Mouse (Mus musculus) layer of hippocampus, adult 9-11 months (tissue): ENCODE measurements at regions not wholly inside any gene's neighbourhood (a gene's known extent, or its start where the extent isn't known, plus 50 kb on each side); places are given as distances from the start of the nearest gene placed in this dataset.

Experiments
- DNase-seq: peaks from one replicate; pipeline ENCODE4 v3.0.0; 2022

DNA sequence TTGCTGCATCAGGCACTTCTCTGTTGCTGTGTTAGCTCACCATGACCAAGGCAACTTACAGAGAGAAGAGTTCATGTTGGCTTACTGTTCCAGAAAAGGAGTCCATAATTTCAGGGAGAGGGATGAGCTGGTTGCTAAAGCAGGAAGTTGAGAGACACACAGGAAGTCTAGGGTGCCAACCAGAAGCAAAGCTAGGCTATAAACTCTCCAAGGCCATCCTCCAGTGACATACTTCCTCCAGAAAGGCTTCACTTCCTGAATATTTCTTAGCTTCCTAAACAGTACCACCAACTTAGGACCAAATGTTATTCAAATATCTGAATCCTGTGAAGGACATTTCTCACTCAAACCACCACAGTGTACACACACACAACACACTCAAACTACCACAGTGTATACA is 2010.6 kb downstream of the A830018L16Rik start:
- DNase-seq = no peak

DNA sequence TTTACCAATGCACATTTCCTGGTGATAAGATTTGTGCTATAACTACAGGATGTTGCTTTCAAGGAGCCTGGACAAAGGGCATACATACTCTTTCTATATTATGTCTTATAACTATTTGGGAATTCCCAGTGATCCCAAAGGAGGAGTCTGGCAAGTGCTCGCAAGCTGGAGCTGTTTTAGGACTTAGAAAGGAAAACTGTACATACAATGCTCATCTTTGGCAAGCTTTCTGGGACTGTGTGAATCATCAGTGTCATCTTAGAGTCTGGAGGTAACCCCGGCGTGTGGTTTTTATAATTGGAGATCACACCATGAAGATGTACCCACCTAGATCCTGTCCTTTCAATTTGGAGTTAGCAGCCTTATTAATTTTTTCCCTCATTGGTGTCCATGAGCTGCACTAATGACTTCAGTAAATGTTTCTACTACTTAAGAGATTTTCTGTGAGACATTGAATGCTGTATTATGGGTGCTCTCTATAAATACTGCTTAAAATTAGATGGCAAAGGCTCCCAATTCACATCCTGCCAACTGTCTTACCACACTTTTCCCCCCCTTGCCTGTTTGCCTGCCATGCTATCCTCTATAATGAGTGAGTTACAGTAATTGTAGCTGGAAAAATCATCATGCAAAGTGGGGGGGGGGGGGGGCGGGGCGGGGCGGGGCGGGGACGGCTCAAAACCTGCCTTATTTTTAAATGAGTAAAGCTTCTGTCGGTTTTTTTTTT is 2011.9 kb downstream of the A830018L16Rik start:
- no peak for DNase-seq

DNA sequence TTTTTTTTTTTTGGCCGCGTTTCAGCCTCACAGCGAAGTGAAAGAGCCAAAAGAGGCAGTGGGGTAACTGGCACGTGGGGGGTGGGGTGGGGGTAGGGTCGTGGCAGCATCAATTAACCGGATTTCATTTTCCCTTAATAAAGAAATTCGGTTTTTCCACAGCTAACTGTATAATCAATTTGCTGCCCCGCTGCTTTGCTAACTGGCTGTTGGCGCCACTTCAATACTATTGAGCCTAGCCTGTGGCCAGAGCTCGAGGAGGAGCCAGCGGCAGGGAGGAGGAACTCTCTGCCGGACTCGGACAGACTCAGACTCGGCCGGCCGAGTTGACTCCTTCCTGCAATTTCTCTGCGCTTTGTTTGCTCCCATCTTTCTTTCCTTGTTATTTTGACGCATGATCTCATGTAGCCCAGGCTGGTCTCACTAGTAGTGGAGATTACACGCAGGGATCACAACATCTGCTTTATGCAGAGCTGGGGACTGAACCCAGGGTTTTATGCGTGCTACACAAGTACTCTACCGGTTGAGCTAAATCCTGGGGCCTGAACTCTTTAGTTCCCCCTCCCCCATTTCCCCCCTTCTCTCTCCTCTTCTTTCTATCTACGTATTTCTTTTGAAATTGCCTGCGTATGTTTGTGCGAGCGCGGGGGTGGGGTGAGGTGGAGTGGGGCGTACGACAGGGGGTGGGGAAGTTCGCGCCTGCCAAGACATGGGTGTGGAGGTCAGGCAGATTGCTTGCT is 2012.6 kb downstream of the A830018L16Rik start:
- DNase-seq = peak; percentile 31

DNA sequence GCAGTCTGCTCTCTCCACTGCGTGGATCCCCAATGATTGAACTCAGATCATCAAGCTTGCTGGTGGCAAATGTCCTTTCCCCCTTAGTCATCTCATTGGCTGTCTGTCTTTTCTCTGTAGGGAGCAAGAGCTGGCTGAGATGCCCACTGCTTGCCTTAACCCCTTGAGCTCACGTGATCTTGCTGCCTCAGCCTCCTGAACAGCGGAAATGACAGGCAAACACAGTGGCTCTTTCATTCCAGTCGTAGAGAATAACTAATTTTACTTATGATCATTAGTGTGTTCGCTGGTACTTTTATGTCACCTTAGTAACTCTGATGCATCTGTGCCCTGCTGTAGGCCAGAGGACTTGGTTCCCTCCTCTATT is 2013.1 kb downstream of the A830018L16Rik start:
- DNase-seq = no peak

DNA sequence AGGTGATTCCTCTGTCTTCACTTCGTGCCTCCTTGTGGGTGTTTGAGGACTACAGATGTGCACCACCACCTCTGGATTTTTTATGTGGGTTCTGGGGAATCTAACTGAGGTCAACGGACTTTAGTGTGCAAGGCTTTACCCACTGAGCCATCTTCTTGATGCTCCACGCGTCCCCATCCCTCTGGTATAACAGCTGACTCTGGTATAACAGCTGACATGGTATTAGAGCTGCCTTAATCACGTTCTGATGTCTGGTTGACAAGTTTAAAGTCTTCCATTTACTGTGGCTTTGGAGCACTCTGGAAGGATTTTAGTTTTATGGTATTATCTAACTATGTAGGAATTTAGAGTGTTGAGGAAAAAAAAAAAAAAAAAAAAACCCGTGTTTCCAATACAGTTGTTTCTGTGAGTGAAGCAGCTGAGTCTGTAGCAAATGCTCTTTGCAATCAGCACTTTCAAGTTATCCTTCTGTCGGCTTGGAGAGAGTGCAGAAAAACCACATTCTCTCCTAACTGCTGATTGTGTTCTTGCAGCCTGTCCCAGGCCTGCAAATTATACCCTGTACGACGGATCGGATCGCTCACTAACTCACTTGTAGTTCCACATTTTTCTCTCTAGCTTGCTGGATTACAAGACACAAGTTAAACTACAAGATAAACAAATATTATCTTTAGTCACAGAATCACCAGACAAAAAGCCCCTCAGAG is 2013.7 kb downstream of the A830018L16Rik start:
- DNase-seq = peak; percentile 15

DNA sequence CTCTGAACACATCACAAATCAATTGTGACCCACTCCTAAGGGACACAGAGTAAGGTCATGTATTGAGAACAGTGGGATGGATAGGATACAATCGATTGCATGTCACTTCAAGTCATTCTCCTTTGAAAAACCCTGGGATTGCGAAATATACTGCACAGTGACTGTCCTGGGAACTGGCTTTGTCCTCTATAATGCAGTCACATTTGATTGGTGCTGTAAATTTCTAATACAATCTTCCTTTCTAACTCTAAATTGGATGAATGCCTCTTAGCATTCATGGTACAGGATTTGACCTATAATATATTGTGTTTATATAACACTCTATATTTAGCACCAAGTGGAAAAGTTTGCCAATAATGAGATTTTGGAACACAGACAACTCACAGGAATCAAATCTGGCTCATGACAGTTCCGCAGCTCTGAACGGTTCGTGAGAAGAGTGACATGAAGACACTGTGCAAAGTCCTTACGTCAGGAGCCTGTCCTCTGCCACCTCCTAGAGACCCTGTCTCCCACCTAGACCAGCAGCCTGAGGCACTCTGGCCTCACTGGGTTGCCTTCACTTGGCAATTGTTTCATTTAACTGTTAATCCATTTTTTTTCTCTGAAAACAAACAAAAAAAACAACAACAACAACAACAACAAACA is 2024.0 kb downstream of the A830018L16Rik start:
- no peak for DNase-seq

DNA sequence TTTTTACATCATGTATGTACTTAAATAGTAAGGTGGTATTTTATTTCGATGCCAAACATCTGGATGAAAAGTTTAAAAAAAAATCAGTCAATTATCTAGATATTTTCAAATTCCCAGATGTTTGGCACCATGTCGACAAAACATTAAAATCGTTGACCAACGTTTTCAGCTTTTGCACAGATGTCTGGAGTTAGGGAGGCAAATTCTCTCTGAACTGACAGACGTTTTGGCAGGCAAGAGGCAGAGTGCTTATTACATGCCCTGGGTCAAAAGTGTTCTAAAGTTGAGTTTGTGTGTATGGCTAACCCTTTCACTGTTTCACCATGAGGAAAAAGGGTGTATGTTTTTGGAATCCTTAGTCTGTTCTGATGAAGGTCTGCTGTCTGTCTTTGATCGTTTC is 2028.5 kb downstream of the A830018L16Rik start:
- DNase-seq = no peak

DNA sequence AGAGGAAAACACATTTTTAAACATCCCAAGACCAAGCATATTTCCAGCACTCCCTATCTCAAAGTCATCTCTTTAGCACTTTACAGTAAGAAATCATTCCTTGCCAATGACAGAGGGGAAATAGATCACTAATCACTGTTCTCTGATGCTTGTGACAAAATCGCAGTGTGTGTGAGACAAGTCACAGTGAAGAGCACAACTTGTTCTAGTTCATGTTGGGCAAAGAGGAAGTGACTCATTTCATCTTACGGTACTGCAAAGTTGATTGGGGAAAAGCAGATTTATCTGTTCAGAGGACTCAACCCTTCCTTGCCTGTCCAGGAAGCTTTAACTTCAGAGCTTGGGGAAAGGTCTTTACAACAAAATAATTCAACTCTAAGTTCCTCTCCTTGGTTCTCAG is 2040.6 kb downstream of the A830018L16Rik start:
- DNase-seq = no peak

DNA sequence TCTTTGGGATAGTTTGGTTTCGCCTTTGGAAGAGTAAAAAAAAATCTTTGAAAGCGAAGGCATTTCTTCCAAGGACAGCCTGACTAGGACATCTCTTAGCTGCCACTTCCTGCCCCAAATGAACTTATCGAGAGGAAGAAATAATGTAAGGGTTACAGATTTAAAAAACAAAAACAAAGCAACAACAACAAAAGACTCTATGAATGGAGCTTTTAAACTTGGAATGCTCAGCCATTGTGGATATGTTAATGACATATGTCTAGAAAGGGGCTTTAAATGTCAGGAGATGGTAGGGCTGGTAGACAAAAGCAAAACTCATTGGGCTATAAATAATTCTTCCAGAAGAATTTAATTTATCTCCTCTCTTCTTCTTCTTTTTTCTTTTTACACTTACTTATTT is 2041.7 kb downstream of the A830018L16Rik start:
- DNase-seq = no peak

DNA sequence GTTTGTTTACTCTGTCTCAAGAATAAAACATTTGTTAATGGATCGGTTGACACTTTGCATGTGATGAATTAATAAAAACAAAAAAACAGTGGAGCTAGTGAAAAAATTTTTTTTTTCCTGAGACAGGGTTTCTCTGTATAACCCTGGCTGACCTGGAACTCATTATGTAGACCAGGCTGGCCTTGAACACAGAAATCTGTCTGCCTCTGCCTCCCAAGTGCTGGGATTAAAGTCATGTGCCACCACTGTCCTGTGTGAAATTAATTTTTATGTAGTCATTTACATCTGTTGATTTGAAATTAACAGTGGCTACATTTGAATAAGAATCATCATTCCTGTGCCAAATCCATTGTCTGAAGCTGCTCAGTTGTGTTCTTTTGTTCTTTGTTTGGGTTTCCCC is 2050.4 kb downstream of the A830018L16Rik start:
- DNase-seq = no peak

DNA sequence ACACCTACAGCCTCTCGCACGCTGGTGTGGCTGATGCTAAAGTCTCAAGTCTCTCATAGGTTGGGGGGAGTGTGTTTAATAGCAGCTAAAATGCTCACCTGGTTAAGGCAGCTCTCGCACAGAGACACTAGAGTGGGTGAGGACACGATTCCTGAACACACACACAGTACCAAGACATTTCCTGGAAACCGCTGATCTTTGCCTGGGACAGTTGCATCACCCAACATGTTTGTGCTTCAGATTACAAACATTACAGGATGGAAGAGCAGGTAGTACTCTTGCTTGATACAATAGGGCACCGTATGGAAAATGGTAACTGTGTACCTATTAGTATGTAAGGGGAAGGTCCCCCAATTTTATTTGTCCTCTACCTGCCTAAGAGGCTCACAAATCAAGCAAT is 2053.3 kb downstream of the A830018L16Rik start:
- DNase-seq = no peak

DNA sequence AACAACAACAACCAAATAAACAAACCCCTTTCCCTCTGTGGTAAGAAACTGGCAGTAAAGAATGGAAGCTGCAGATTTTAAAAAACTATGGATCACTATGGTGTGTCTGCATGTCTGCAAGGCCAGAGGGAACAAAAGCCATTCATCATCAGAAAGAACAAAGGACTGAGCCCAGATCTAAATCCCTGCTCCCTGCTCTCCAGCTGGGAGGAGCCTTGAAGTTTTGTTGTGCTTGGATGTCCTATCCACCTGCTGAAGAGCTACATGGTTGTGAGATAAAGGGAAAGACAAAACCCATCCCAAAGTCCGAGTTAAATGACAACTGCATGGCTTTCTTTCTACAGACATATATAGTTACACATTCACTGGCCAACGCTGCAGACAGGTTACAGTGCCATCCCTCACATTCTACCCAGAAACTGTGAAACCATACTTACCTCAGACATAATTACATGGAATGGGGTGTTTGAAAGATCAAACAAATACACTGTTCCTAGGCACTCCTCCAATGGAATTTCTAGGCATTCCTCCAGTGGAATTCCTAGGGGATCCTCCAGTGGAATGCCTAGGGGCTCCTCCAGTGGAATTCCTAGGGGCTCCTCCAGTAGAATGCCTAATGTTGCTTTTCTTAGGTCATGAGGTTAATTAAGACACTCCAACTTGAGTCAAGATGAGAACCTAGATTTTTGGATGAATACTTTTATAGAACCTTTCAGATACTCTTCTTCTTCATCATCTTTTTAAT is 2054.2 kb downstream of the A830018L16Rik start:
- no peak for DNase-seq

DNA sequence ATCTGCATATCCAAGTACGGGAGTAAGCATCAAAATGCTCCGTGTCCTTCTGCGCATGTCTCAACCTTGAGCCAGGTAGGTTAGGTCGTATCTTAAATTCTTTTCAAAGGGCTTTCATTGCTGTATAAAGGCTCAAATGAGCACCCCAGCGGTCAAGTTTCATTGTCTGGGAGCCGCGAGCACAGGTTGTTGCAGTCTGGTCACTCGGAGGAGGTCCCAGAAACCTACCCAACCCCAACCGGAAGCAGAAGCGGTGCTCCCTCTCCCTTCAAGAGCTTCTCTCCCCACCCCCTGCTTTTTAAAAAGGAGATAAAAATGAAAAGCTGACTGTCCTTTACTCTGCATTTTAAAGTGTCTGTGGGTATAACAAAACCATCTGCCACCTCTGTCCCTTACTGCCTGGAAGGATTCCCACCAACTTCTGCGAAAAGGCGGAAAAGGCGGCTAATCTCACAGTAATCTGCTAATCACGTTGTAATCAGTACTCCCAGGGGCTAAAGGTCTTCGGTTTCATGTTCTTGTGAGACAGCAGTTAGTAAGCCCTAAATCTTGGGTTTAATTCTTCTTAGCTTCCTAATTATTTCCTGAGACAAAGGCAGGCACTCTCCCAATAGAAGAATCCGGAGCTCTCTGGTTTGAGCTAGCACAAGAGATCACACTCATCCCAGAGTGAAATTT is 2081.0 kb downstream of the A830018L16Rik start:
- no peak for DNase-seq

DNA sequence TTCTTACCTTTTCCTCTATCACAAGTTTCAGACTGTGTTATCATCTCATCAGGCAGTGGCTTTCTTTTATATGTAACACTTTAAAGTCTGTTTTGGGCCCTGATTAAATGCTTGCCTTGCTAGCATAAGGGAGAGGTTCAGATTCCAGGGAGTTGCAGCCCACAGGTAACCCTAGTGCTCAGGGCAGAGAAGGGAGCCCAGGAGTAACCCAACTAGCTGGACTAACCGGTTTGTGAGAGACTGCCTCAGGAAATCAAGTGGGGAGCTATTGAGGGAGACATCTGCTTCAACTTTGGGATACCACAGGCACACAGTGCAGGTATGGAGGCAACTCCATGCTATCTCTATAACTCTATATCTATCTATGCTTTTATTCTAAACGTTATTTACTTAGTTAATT is 2082.5 kb downstream of the A830018L16Rik start:
- DNase-seq = no peak

DNA sequence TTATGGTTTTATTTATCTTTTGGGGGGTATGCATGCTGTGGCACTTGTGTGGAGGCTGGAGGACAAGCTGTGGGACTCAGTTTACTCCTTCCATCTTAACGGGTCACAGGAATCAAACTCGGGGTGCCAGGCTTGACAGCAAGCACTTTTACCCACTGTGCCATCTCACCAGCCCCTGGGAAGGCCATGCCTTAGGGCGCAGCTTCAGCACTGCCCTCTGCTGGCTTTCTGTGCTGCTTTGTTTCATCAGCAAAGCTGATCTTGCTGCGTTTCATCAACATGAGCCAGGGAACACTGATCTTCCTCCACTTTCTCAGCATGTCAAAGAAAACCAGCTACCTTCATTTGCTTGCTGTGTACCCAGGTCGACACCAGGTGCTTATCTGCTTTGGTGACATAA is 2086.6 kb downstream of the A830018L16Rik start:
- DNase-seq = peak; percentile 24

DNA sequence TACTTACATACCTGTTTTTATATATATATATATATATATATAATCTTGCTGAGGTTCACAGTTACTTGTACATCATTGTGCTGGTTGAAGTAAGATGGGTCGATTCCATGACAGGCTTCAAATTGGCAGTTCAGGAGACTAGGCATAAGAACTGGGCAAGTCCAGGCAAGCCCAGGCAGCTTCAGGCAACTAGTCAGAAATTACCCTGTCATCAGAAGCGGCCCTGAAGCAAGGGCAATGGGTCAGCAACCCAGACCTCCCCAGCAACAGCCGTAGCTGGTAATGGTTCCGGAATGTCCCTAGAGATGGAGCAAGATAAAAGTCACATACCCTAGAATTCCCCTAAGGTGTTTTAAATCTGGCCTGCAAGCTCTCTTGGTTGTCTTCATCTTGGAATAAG is 2088.0 kb downstream of the A830018L16Rik start:
- DNase-seq = no peak

DNA sequence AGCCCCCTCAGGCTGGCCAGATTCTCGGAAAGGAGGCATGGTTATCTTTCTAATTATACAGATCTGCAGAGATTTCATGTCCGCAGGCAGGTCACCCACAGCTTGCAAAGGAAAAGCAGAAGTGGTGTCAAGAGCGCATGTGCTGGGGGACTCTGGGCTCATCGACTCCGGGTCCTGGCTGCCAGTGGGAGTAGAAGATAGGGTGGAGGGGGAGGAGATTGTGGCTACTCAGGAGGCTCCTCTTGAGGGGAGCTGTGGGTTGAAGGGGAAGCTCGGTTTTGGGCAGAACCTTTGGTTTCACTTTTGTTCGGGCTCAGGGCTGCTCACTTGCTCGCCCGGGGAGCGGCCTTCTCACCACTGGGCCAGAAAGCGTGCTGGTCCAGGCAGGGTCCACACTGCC is 2099.9 kb downstream of the A830018L16Rik start:
- no peak for DNase-seq
